Mouse (Mus musculus): ENCODE results near the gene Hjurp.

- TF ChIP-seq CTCF (IDR thresholded peaks at IDR 0.05), result no peak
- TF ChIP-seq EP300 (IDR thresholded peaks at IDR 0.05), result no peak
Observed at GRCm38 (mm10) chr1:88309020-88309419, 31.6 kb upstream of the Hjurp start.
